Mouse (Mus musculus) midbrain, embryonic 13.5 days (tissue): ENCODE measurements at regions not wholly inside any gene's neighbourhood (a gene's known extent, or its start where the extent isn't known, plus 50 kb on each side); places are given as distances from the start of the nearest gene placed in this dataset.

Experiments
- ATAC-seq: fragments of 200-750 bp; cut with Nextera tagmentation; 2 replicates; pipeline ENCODE4 v1.8.0; 2017; ENCODE audit warnings: mild to moderate bottlenecking, moderate TSS enrichment, moderate library complexity
- H3K27ac ChIP-seq: fragments of 300-500 bp; sonication (generic); 2 replicates; pipeline ENCODE4 v1.5.1; 2015; ENCODE audit warnings: inconsistent platforms, mild to moderate bottlenecking, moderate library complexity
- H3K27me3 ChIP-seq: fragments of 300-500 bp; sonication (generic); 2 replicates; pipeline ENCODE4 v1.6.1; 2015; ENCODE audit warnings: mild to moderate bottlenecking, inconsistent platforms
- H3K36me3 ChIP-seq: fragments of 300-500 bp; sonication (generic); 2 replicates; pipeline ENCODE4 v1.6.1; 2015; ENCODE audit warnings: mild to moderate bottlenecking, inconsistent platforms
- H3K4me1 ChIP-seq: fragments of 300-500 bp; sonication (generic); replicated peaks from 2 replicates; pipeline ENCODE4 v1.6.1; 2015; ENCODE audit warnings: inconsistent platforms
- H3K4me2 ChIP-seq: fragments of 300-500 bp; sonication (generic); replicated peaks from 2 replicates; pipeline ENCODE4 v1.6.1; 2015; ENCODE audit warnings: moderate library complexity, mild to moderate bottlenecking, inconsistent platforms
- H3K4me3 ChIP-seq: fragments of 300-500 bp; sonication (generic); replicated peaks from 2 replicates; pipeline ENCODE4 v1.5.1; 2015; ENCODE audit warnings: mild to moderate bottlenecking, inconsistent platforms
- H3K9ac ChIP-seq: fragments of 300-500 bp; sonication (generic); replicated peaks from 2 replicates; pipeline ENCODE4 v1.6.1; 2015; ENCODE audit warnings: mild to moderate bottlenecking, inconsistent platforms
- H3K9me3 ChIP-seq: fragments of 300-500 bp; sonication (generic); 2 replicates; pipeline ENCODE4 v1.6.1; 2016; ENCODE audit warnings: mild to moderate bottlenecking, inconsistent platforms
- WGBS: fragments of 180-500 bp; shearing (Covaris S2); methylation state at CpG from one replicate; pipeline ENCODE4 v1.1.7; 2015; 5-methylcytosine and 5-hydroxymethylcytosine counted together

DNA sequence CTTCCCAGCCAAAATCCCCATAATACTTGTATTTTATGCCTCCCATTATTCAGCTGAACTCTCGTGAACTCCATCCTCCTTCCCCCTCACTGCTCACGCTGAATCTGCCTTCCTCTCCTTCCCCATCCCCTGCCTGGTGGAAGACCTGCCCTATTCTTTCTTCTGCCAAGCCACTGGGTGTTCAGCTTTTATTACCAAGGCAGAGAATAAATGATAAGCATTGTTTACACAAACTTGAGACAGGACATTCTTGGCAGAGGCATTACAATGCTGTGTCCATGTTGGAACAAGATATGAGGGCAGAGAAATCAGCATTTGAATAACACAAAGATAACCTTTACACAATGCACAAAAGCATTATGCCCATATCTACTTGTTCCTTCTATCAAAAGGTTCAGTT, 80.2 kb downstream of the Dhrs2 start:
- H3K36me3 ChIP-seq: no peaks in the 10 kb centered on the region
- no peak for ATAC-seq
- no peak overlapping the region for H3K4me2 ChIP-seq
- no peak overlapping the region for H3K4me3 ChIP-seq
- no peak overlapping the region for H3K27ac ChIP-seq
- 34% methylated on average over 2 of the region's 2 CpGs for WGBS
- H3K27me3 ChIP-seq: no peaks in the 10 kb centered on the region
- no peak overlapping the region for H3K9ac ChIP-seq
- H3K4me1 ChIP-seq: no peaks in the 10 kb centered on the region
- no peaks in the 10 kb centered on the region for H3K9me3 ChIP-seq

DNA sequence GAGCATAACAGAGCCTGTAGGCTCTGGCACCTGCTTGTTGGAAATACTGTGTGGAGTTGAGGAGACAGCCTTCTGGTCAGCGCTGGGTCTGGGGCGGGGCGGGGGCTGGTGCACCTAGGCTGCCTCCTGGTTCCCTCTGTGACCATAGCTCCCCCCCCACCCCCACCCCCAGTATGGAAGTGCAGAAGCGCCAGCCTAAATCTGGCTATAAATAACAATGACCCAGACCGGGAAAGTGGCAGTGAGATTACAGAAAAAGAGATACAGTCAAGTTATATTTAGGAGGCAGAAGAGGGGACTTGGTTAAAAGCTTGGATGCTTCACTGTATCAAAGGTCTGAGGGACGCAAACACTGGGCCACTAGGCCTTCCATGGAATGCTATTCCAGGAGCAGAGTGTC, 91.8 kb downstream of the Dhrs2 start:
- Histone ChIP-seq H3K9ac (no peak overlapping the region), H3K27me3 (no peaks in the 10 kb centered on the region), H3K9me3 (no peaks in the 10 kb centered on the region), H3K4me2 (no peak overlapping the region), H3K4me1 (no peaks in the 10 kb centered on the region), H3K4me3 (no peak overlapping the region), H3K27ac (no peak overlapping the region), H3K36me3 (no peaks in the 10 kb centered on the region)
- no peak for ATAC-seq
- 77% methylated on average over 6 of the region's 6 CpGs for WGBS

GRCm38 (mm10) chr14:55323897-55324296, 102.1 kb downstream of the Dhrs2 start:
- Histone ChIP-seq H3K27ac (no peak overlapping the region), H3K9ac (no peak overlapping the region), H3K4me2 (no peak overlapping the region), H3K27me3 (no peaks in the 10 kb centered on the region), H3K4me1 (no peaks in the 10 kb centered on the region), H3K36me3 (no peaks in the 10 kb centered on the region), H3K9me3 (no peaks in the 10 kb centered on the region), H3K4me3 (no peak overlapping the region)
- no peak for ATAC-seq

GRCm38 (mm10) chr14:55324335-55324734, 102.5 kb downstream of the Dhrs2 start:
- 70% methylated on average over 3 of the region's 3 CpGs for WGBS
- Histone ChIP-seq H3K27me3 (no peaks in the 10 kb centered on the region), H3K36me3 (no peaks in the 10 kb centered on the region), H3K4me2 (no peak overlapping the region), H3K4me1 (no peaks in the 10 kb centered on the region), H3K9me3 (no peaks in the 10 kb centered on the region), H3K4me3 (no peak overlapping the region), H3K27ac (no peak overlapping the region), H3K9ac (no peak overlapping the region)
- ATAC-seq: no peak

- WGBS: 64% methylated on average over 3 of the region's 3 CpGs
Measured at GRCm38 (mm10) chr14:55333812-55334211, 112.0 kb downstream of the Dhrs2 start.

GRCm38 (mm10) chr14:55334305-55334704, 112.5 kb downstream of the Dhrs2 start:
- H3K9ac ChIP-seq: no peak overlapping the region
- no peak overlapping the region for H3K4me2 ChIP-seq
- no peak overlapping the region for H3K4me3 ChIP-seq
- peaks cover 24% of the 10 kb centered on the region for H3K4me1 ChIP-seq
- H3K9me3 ChIP-seq: no peaks in the 10 kb centered on the region
- 93% methylated on average over 7 of the region's 7 CpGs for WGBS
- H3K27ac ChIP-seq: no peak overlapping the region
- no peaks in the 10 kb centered on the region for H3K27me3 ChIP-seq
- H3K36me3 ChIP-seq: no peaks in the 10 kb centered on the region
- ATAC-seq: no peak

More at GRCm38 (mm10) chr14:55333812-55334211, 112.0 kb downstream of the Dhrs2 start:
- no peaks in the 10 kb centered on the region for H3K9me3 ChIP-seq
- no peaks in the 10 kb centered on the region for H3K36me3 ChIP-seq
- H3K27me3 ChIP-seq: no peaks in the 10 kb centered on the region
- peaks cover 19% of the 10 kb centered on the region for H3K4me1 ChIP-seq
- no peak overlapping the region for H3K4me3 ChIP-seq
- no peak overlapping the region for H3K27ac ChIP-seq
- H3K9ac ChIP-seq: no peak overlapping the region
- no peak for ATAC-seq
- H3K4me2 ChIP-seq: no peak overlapping the region

GRCm38 (mm10) chr14:55335586-55335985, 113.8 kb downstream of the Dhrs2 start:
- 78% methylated on average over 1 of the region's 1 CpGs for WGBS
- H3K27ac ChIP-seq: no peak overlapping the region
- no peaks in the 10 kb centered on the region for H3K9me3 ChIP-seq
- H3K4me1 ChIP-seq: peaks cover 24% of the 10 kb centered on the region
- no peaks in the 10 kb centered on the region for H3K36me3 ChIP-seq
- no peaks in the 10 kb centered on the region for H3K27me3 ChIP-seq
- ATAC-seq: no peak
- no peak overlapping the region for H3K9ac ChIP-seq
- no peak overlapping the region for H3K4me3 ChIP-seq
- no peak overlapping the region for H3K4me2 ChIP-seq

- no peaks in the 10 kb centered on the region for H3K9me3 ChIP-seq
- WGBS: 24% methylated on average over 5 of the region's 5 CpGs
- H3K27ac ChIP-seq: no peak overlapping the region
Measured at GRCm38 (mm10) chr14:55336451-55337195, 114.8 kb downstream of the Dhrs2 start.

GRCm38 (mm10) chr14:55338010-55338409, 116.2 kb downstream of the Dhrs2 start:
- H3K27ac ChIP-seq: no peak overlapping the region
- H3K9ac ChIP-seq: no peak overlapping the region
- no peaks in the 10 kb centered on the region for H3K36me3 ChIP-seq
- ATAC-seq: no peak
- H3K27me3 ChIP-seq: no peaks in the 10 kb centered on the region
- no peak overlapping the region for H3K4me2 ChIP-seq
- no peak overlapping the region for H3K4me3 ChIP-seq
- H3K9me3 ChIP-seq: no peaks in the 10 kb centered on the region
- H3K4me1 ChIP-seq: peaks cover 24% of the 10 kb centered on the region
- 84% methylated on average over 9 of the region's 9 CpGs for WGBS

More at GRCm38 (mm10) chr14:55336451-55337195, 114.8 kb downstream of the Dhrs2 start:
- no peak overlapping the region for H3K4me3 ChIP-seq
- ATAC-seq: peak; percentile 73; the same call in 1 of the 2 replicates
- H3K27me3 ChIP-seq: no peaks in the 10 kb centered on the region
- no peak overlapping the region for H3K9ac ChIP-seq
- H3K36me3 ChIP-seq: no peaks in the 10 kb centered on the region
- peaks cover 24% of the 10 kb centered on the region for H3K4me1 ChIP-seq
- no peak overlapping the region for H3K4me2 ChIP-seq

DNA sequence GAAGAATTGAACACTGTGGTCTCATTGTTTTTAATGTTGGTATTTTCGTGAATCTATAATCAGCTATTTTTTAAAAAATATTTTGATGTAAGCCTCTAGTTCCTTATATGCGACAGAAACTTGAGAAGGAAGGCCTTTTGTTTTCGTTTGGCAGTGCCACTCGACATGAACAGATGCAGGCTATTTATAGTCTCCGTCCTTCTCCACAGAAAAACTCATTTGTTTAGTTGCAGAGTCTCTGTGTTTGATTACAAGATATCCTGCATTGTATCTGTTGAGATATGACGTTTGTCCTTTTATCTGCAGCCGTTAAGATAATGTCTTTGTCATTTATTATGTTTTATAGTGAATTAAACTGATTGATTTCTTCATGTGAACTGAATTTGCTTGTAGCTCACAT, 116.7 kb downstream of the Dhrs2 start:
- Histone ChIP-seq H3K9me3 (no peaks in the 10 kb centered on the region), H3K36me3 (no peaks in the 10 kb centered on the region), H3K4me1 (peaks cover 24% of the 10 kb centered on the region), H3K27ac (no peak overlapping the region), H3K9ac (no peak overlapping the region), H3K27me3 (no peaks in the 10 kb centered on the region), H3K4me3 (no peak overlapping the region), H3K4me2 (no peak overlapping the region)
- no peak for ATAC-seq
- 54% methylated on average over 7 of the region's 7 CpGs for WGBS

- no peak overlapping the region for H3K9ac ChIP-seq
- no peak overlapping the region for H3K4me3 ChIP-seq
- H3K36me3 ChIP-seq: no peaks in the 10 kb centered on the region
- no peaks in the 10 kb centered on the region for H3K27me3 ChIP-seq
- H3K9me3 ChIP-seq: no peaks in the 10 kb centered on the region
- H3K27ac ChIP-seq: peak overlapping the region; percentile 30; the same call in 1 of the 2 replicates
- 29% methylated on average over 9 of the region's 9 CpGs for WGBS
- H3K4me2 ChIP-seq: no peak overlapping the region
- ATAC-seq: no peak
- H3K4me1 ChIP-seq: peaks cover 24% of the 10 kb centered on the region
Measured at GRCm38 (mm10) chr14:55339036-55339614, 117.3 kb downstream of the Dhrs2 start.

DNA sequence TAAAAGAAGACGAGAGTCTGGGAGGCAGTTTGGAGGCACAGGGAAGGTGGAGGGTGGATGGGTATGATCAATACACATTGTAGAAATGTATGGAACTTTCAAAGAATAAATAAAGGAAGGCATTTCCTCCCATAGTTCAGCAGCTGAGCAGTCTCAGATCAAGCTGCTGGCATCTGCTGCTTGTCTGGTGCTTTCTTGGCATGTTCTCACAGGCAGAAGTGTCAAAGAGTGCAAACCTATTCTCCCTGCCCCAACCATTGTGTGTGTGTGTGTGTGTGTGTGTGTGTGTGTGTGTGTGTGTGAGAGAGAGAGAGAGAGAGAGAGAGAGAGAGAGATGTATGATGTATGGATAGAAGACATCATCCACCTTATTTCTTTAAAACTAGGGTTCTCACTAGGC, 121.5 kb downstream of the Dhrs2 start:
- no peak overlapping the region for H3K4me2 ChIP-seq
- ATAC-seq: no peak

More for the DNA sequence above, 121.5 kb downstream of the Dhrs2 start:
- no peak overlapping the region for H3K4me3 ChIP-seq
- no peaks in the 10 kb centered on the region for H3K9me3 ChIP-seq
- H3K27me3 ChIP-seq: no peaks in the 10 kb centered on the region
- 75% methylated on average over 1 of the region's 1 CpGs for WGBS
- 0 out of 2 replicates have a peak, but pooled peaks cover 6% of the 10 kb centered on the region for H3K4me1 ChIP-seq
- no peak overlapping the region for H3K27ac ChIP-seq
- no peaks in the 10 kb centered on the region for H3K36me3 ChIP-seq
- no peak overlapping the region for H3K9ac ChIP-seq
